Mouse (Mus musculus) embryonic facial prominence, embryonic 10.5 days (tissue): Measurements from ENCODE around the gene Rhbg. TPM values are rescaled to one million over a fixed set of nuclear protein-coding genes. Genes with fewer than 3 reads are reported as not detected.

Source experiments
- DNase-seq: peaks from one replicate; pipeline ENCODE4 v3.0.0-alpha.2; 2017; ENCODE audit warnings: low spot score
- H3K27ac ChIP-seq: fragments of 300-500 bp; sonication (generic); replicated peaks from 2 replicates; pipeline ENCODE4 v1.5.1; 2016; ENCODE audit warnings: mild to moderate bottlenecking
- H3K27me3 ChIP-seq: fragments of 300-500 bp; sonication (generic); replicated peaks from 2 replicates; pipeline ENCODE4 v1.6.1; 2016; ENCODE audit warnings: low read depth, mild to moderate bottlenecking; ENCODE audit not compliant: poor library complexity, severe bottlenecking
- H3K36me3 ChIP-seq: fragments of 300-500 bp; sonication (generic); replicated peaks from 2 replicates; pipeline ENCODE4 v1.6.1; 2016; ENCODE audit warnings: mild to moderate bottlenecking, moderate library complexity
- H3K4me1 ChIP-seq: fragments of 300-500 bp; sonication (generic); 2 replicates; pipeline ENCODE4 v1.6.1; 2016
- H3K4me3 ChIP-seq: fragments of 300-500 bp; sonication (generic); 2 replicates; pipeline ENCODE4 v1.5.1; 2016; ENCODE audit warnings: mild to moderate bottlenecking, moderate library complexity
- H3K9me3 ChIP-seq: fragments of 300-500 bp; sonication (generic); 2 replicates; pipeline ENCODE4 v1.6.1; 2016; ENCODE audit warnings: mild to moderate bottlenecking
- WGBS: fragments of 180-500 bp; shearing (Covaris S2); methylation state at CpG from one replicate; pipeline ENCODE4 v1.1.7; 2016; 5-methylcytosine and 5-hydroxymethylcytosine counted together
- polyA plus RNA-seq: library from polyadenylated mRNA; unstranded; fragments of >200 nt; fragmentation: Nextera tagmentation; extraction: Ambion mirVana; gene quantifications from 2 replicates; pipeline ENCODE4 v1.2.1, GENCODE M21; 2016

The Rhbg gene
- polyA plus RNA-seq, 1 experiment from 2014 or later: 0.17 TPM

GRCm38 (mm10) chr3:88234041-88234440, 20.5 kb downstream of the Rhbg start:
- DNase-seq: no peak
- Histone ChIP-seq H3K4me3 (no peak overlapping the region), H3K36me3 (no peaks in the 10 kb centered on the region), H3K9me3 (no peaks in the 10 kb centered on the region), H3K27me3 (peaks cover 100% of the 10 kb centered on the region), H3K4me1 (peaks cover 78% of the 10 kb centered on the region), H3K27ac (no peak overlapping the region; the same call in 1 of the 2 replicates)
- WGBS: 51% methylated on average over 8 of the region's 8 CpGs

DNA sequence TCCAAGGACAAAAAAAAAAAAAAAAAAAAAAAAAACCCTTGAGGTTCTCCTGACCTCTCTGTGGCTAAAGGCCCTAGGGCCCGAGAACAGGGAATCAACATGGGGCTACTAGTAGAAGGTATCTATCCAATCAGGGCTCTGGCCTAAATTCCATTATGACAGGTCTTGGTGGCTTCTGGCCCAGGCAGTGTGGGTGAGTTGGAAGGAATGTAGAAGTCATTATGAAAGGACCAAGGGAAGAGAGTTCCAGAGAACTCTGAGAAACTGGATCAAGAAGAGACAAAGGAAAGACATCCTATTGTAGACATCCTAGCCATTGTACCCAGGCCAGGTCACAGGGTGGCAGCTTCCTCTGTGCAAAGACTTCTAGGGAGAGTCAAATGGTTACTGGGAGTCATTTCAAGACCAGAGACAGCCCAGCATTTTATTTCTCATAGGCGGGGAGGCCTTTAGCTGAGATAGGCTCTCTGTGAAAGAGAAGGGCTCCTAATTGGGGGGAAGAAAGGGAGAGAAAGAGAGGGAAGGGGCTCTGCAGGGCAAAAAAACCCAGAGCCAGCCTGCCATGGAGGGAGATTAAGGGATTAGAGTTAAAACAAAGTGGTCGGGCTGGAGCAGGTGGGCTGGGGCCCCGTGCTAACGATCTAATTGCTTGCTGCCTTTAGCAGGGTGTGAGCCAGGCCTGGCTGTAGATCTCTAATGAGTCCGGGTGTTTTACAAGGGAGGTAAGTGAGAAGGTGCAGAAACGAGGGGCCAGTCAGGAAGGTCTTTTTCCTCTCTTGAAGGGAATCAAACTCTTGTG, 21.5 kb downstream of the Rhbg start:
- Histone ChIP-seq H3K36me3 (no peaks in the 10 kb centered on the region), H3K4me1 (peaks cover 78% of the 10 kb centered on the region), H3K27ac (no peak overlapping the region), H3K27me3 (peaks cover 100% of the 10 kb centered on the region), H3K9me3 (no peaks in the 10 kb centered on the region), H3K4me3 (no peak overlapping the region)
- no peak for DNase-seq
- 19% methylated on average over 7 of the region's 7 CpGs for WGBS

DNA sequence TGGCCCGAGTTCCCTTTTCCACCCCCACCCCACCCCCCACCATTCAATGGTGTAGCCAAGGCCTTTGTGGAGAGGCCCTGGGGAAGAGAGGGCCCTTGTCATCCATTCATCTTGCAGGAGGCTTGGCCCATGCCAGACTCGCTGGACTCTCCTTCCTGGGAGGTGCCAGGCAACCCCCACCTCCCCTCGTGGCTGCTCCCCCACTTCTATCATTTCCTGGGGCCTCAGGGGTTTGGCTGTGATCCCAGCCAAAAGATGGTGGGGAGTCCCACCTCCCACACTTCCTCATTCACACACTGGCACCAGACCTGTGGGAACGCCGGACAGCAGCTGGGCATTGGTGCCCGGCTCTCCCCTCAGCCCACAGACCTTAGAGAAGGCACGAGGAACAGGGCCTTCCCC, 22.2 kb downstream of the Rhbg start:
- Histone ChIP-seq H3K4me1 (peaks cover 76% of the 10 kb centered on the region), H3K9me3 (no peaks in the 10 kb centered on the region), H3K27me3 (peaks cover 100% of the 10 kb centered on the region), H3K4me3 (no peak overlapping the region), H3K36me3 (no peaks in the 10 kb centered on the region), H3K27ac (peak overlapping the region; percentile 4; the same call in 1 of the 2 replicates)
- DNase-seq: no peak
- WGBS: 57% methylated on average over 7 of the region's 7 CpGs

- H3K36me3 ChIP-seq: no peaks in the 10 kb centered on the region
- no peaks in the 10 kb centered on the region for H3K9me3 ChIP-seq
- no peak for DNase-seq
- H3K27me3 ChIP-seq: peaks cover 98% of the 10 kb centered on the region
- peaks cover 66% of the 10 kb centered on the region for H3K4me1 ChIP-seq
- no peak overlapping the region for H3K4me3 ChIP-seq
- 38% methylated on average over 1 of the region's 1 CpGs for WGBS
- no peak overlapping the region for H3K27ac ChIP-seq
Measured at GRCm38 (mm10) chr3:88231061-88231641, 23.4 kb downstream of the Rhbg start.

DNA sequence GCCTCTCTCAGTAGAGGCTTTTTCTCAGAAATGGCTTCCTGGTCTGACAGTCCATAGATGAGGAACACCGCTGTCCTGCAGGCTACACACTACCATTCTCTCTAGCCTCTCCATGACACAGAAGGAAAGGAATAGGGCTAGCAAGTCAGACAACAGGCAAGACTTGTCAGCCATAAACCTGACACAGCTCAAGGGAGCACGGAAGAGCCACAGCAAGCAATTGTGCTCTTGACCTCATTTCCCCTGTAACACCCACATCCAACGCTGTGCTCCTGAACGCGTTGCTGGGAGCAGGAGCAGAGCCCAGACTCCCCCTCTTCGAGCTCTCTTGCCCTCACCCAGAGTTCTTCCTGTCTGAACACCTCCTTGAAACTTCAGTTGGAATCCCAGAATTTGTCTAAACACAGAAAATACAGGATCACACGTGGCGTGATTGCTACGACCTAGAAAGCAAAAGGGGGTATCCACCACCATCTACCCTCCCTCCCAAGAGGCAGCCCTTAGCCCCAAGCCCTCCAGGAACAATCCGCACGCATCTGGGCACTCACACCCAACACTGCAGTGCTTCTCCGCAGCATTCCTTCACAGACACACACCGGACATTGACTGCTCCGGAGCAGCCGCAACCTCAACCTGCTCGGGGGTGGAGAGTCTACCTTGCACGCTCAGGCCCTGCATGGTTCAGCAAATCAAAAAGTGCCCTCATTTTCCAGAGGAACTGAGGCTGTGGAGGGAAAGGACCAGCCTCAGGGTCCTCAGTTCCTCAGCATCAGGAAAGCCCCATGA, 24.1 kb downstream of the Rhbg start:
- no peak overlapping the region for H3K27ac ChIP-seq
- H3K4me3 ChIP-seq: no peak overlapping the region
- H3K4me1 ChIP-seq: peaks cover 60% of the 10 kb centered on the region
- WGBS: 45% methylated on average over 17 of the region's 17 CpGs
- peaks cover 98% of the 10 kb centered on the region for H3K27me3 ChIP-seq
- no peak for DNase-seq
- no peaks in the 10 kb centered on the region for H3K9me3 ChIP-seq
- no peaks in the 10 kb centered on the region for H3K36me3 ChIP-seq

DNA sequence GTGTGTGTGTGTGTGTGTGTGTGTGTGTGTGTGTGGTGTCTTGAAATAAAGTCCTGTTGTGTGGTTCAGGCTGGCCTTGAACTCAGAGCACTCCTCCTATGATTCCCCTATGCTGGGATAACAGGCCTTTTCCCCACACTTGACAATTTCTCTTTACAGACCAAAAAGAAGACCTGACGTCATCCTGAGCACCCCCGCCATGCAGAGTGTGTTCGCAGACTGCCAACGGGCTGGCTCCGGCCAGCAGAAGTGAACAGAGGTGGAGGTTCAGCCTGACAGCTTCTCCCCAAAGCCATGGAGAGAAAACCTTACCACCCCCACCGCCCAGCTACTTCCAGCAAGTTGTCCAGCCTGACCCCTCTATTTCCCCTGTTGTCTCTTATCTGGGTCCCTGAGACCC, 25.0 kb downstream of the Rhbg start:
- DNase-seq: no peak
- Histone ChIP-seq H3K4me1 (peaks cover 56% of the 10 kb centered on the region), H3K27me3 (peaks cover 98% of the 10 kb centered on the region), H3K36me3 (no peaks in the 10 kb centered on the region), H3K27ac (no peak overlapping the region), H3K9me3 (no peaks in the 10 kb centered on the region), H3K4me3 (no peak overlapping the region)
- WGBS: 87% methylated on average over 6 of the region's 6 CpGs

GRCm38 (mm10) chr3:88228906-88229305, 25.6 kb downstream of the Rhbg start:
- no peak for DNase-seq
- H3K27ac ChIP-seq: no peak overlapping the region
- H3K36me3 ChIP-seq: no peaks in the 10 kb centered on the region
- H3K27me3 ChIP-seq: peaks cover 98% of the 10 kb centered on the region
- H3K4me1 ChIP-seq: peaks cover 54% of the 10 kb centered on the region
- no peaks in the 10 kb centered on the region for H3K9me3 ChIP-seq
- 54% methylated on average over 4 of the region's 4 CpGs for WGBS
- H3K4me3 ChIP-seq: no peak overlapping the region

- H3K27me3 ChIP-seq: peaks cover 98% of the 10 kb centered on the region
- DNase-seq: no peak
- H3K36me3 ChIP-seq: no peaks in the 10 kb centered on the region
- 67% methylated on average over 6 of the region's 6 CpGs for WGBS
- no peak overlapping the region for H3K27ac ChIP-seq
- H3K9me3 ChIP-seq: no peaks in the 10 kb centered on the region
- H3K4me1 ChIP-seq: peaks cover 46% of the 10 kb centered on the region
- no peak overlapping the region for H3K4me3 ChIP-seq
Measured at GRCm38 (mm10) chr3:88227976-88228375, 26.5 kb downstream of the Rhbg start.

- no peaks in the 10 kb centered on the region for H3K36me3 ChIP-seq
- H3K27me3 ChIP-seq: peaks cover 98% of the 10 kb centered on the region
- H3K9me3 ChIP-seq: no peaks in the 10 kb centered on the region
- H3K27ac ChIP-seq: no peak overlapping the region
- H3K4me1 ChIP-seq: peaks cover 42% of the 10 kb centered on the region
- DNase-seq: no peak
- 32% methylated on average over 4 of the region's 4 CpGs for WGBS
- H3K4me3 ChIP-seq: no peak overlapping the region
Measured at GRCm38 (mm10) chr3:88227260-88227659, 27.2 kb downstream of the Rhbg start.

- no peak overlapping the region for H3K27ac ChIP-seq
Measured at GRCm38 (mm10) chr3:88226101-88226845, 28.2 kb downstream of the Rhbg start.

GRCm38 (mm10) chr3:88224929-88225328, 29.6 kb downstream of the Rhbg start:
- H3K9me3 ChIP-seq: no peaks in the 10 kb centered on the region
- DNase-seq: no peak
- H3K36me3 ChIP-seq: no peaks in the 10 kb centered on the region
- WGBS: 61% methylated on average over 2 of the region's 2 CpGs
- peaks cover 98% of the 10 kb centered on the region for H3K27me3 ChIP-seq
- H3K27ac ChIP-seq: 0 out of 2 replicates have a peak overlapping the region, but pooled peaks have one; percentile 35
- H3K4me1 ChIP-seq: peaks cover 22% of the 10 kb centered on the region
- H3K4me3 ChIP-seq: no peak overlapping the region

More at GRCm38 (mm10) chr3:88226101-88226845, 28.2 kb downstream of the Rhbg start:
- Histone ChIP-seq H3K4me3 (no peak overlapping the region), H3K27me3 (peaks cover 98% of the 10 kb centered on the region), H3K4me1 (peaks cover 35% of the 10 kb centered on the region), H3K9me3 (no peaks in the 10 kb centered on the region), H3K36me3 (no peaks in the 10 kb centered on the region)
- 89% methylated on average over 10 of the region's 10 CpGs for WGBS
- no peak for DNase-seq

DNA sequence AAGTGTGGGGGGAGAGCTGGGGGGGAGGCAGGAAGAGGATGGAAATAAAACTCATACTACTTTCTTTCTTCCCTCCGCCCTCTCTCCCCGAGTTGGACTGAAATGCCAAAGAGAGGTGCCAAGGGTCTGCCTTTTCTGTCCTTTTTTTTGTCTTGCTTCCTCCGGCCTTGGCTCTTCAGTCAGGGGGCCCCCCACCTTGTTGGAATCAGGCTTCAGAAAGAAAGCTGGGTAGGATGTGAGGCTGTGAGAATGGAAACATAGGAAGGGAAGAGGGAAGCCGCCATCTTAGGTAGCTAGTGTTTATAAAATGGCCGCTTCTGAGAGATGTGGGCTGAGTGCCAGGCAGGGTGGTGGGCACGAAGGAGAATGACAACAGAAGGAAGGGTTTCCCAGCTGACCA, 32.1 kb downstream of the Rhbg start:
- Histone ChIP-seq H3K4me1 (peaks cover 7% of the 10 kb centered on the region), H3K27ac (no peak overlapping the region), H3K36me3 (no peaks in the 10 kb centered on the region), H3K4me3 (no peak overlapping the region), H3K27me3 (peaks cover 98% of the 10 kb centered on the region), H3K9me3 (no peaks in the 10 kb centered on the region)
- DNase-seq: no peak
- WGBS: 82% methylated on average over 6 of the region's 6 CpGs
